Mouse (Mus musculus): ENCODE measurements around the gene Fbxo31. TPM values are rescaled to one million over a fixed set of nuclear protein-coding genes. Genes with fewer than 3 reads are reported as not detected.

Fbxo31 gene
- 16.2 and 16.4 TPM in 2 replicates for polyA plus RNA-seq (2012; rRNA removed)

DNA sequence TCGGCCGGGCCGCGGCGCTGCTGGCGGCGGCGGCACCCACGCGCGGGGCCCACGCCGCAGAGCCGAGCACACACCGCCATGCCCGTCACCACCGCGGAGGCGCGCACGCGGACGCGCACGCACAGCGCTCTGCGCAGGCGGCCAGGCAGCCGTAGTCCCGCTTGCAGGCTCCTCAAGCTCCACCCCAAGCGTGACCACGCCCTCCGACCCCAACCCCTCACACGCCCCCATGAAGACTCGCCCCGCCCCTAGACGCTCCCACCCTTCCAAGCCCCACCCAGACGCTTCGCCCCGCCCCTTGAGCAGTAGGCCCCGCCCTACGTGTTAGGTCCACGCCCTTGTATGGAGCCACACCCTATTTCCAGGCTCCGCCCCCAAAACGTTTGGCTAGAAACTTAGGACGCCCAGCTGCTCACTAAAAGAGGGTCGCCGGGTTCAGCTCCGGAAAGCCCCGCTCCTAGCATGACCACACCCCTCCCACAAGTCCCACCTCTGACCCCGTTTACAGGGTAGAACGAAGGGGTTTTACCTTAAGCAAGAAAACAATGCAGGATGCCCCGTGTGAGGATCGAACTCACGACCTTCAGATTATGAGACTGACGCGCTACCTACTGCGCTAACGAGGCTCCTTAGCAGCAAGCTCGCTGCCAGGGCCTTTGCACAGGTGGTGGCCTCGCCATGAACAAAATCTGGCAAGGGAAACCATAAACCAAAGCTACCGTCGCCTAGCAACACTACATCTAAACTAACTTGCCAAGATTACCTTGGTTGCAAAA is at the start of gene Fbxo31:
Gene Fbxo31, minus strand, starts transcription at position 131 of the 776 bp plus-strand sequence.
- peak; percentile 46 for TF ChIP-seq POLR2A (IDR thresholded peaks at IDR 0.05; ENCODE audit: low read depth, low read length)
- 0 out of 2 replicates have a peak, but pooled peaks have one; percentile 3 for TF ChIP-seq CTCF (conservative IDR thresholded peaks at IDR 0.05; ENCODE audit: insufficient read depth, insufficient read length, low read depth, low read length)
- 2% methylated on average over 62 of the region's 63 CpGs for WGBS
- peaks cover 6% of the 10 kb centered on the region; the same call in 1 of the 2 replicates for H3K4me1 ChIP-seq (ENCODE audit: control insufficient read depth, insufficient read depth, low read length)
- no peaks in the 10 kb centered on the region for H3K27me3 ChIP-seq (replicated peaks; ENCODE audit: control insufficient read depth, insufficient read depth, low read length)
- peak within 1 kb of the TSS; percentile 34; the same call in 1 of the 2 replicates for H3K27ac ChIP-seq (ENCODE audit: insufficient read depth, low read depth, low read length)
- peak; percentile 96 for DNase-seq
- no peaks in the 10 kb centered on the region for H3K36me3 ChIP-seq (ENCODE audit: control insufficient read depth, insufficient read depth, low read length)
- H3K4me3 ChIP-seq (ENCODE audit: insufficient read depth, low read depth, low read length) = peak within 1 kb of the TSS; percentile 61

DNA sequence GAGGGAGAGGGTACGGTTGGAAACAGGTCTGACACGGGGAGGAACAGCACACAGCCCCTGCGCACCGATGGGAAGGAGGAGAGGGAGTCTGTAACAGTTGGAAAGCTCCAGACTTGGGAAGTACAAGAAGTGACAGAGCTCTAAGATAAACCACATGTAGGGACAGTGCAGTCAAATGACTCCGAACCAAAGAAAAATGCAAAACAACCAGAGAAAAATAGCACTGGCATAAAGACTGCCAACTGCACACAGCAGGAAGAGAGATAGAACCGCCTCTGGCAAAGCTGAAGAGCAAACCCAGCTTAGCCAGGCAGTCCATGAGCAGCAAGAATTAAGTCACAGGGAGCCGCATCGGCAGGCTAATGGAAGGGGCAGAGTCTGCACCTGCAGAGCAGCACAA is 44.4 kb upstream of the Fbxo31 start:
- DNase-seq = no peak
- no peak overlapping the region for H3K27ac ChIP-seq (ENCODE audit: insufficient read depth, low read depth, low read length)
- TF ChIP-seq CTCF (conservative IDR thresholded peaks at IDR 0.05; ENCODE audit: insufficient read depth, insufficient read length, low read depth, low read length) = no peak
- TF ChIP-seq POLR2A (IDR thresholded peaks at IDR 0.05; ENCODE audit: low read depth, low read length) = no peak
- peaks cover 26% of the 10 kb centered on the region for H3K4me1 ChIP-seq (ENCODE audit: control insufficient read depth, insufficient read depth, low read length)
- 71% methylated on average over 8 of the region's 8 CpGs for WGBS
- H3K4me3 ChIP-seq (ENCODE audit: insufficient read depth, low read depth, low read length) = no peak overlapping the region
- H3K36me3 ChIP-seq (ENCODE audit: control insufficient read depth, insufficient read depth, low read length) = no peaks in the 10 kb centered on the region
- H3K27me3 ChIP-seq (replicated peaks; ENCODE audit: control insufficient read depth, insufficient read depth, low read length) = no peaks in the 10 kb centered on the region

DNA sequence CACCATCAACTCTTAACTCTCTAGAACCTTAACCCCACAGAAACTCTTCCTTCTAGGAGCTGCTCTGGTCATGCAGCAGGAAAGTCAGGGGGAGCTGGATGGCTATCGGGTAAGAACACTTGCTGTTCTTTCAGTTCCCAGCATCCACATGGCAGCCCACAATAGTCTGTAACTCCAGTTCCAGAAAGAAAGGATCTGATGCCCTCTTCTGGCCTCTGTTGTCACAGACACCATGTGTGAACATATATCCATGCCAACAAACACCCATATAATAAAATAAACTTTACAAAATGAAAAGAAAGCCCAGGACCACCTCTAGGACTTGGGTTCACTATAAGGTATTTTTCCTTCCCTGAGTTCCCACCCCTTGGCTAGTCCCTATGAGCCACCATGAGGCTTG is 43.3 kb upstream of the Fbxo31 start:
- no peak overlapping the region for H3K4me3 ChIP-seq (ENCODE audit: insufficient read depth, low read depth, low read length)
- TF ChIP-seq POLR2A (IDR thresholded peaks at IDR 0.05; ENCODE audit: low read depth, low read length) = no peak
- TF ChIP-seq CTCF (conservative IDR thresholded peaks at IDR 0.05; ENCODE audit: insufficient read depth, insufficient read length, low read depth, low read length) = 0 out of 2 replicates have a peak, but pooled peaks have one; percentile 15
- H3K27ac ChIP-seq (ENCODE audit: insufficient read depth, low read depth, low read length) = no peak overlapping the region
- peaks cover 26% of the 10 kb centered on the region for H3K4me1 ChIP-seq (ENCODE audit: control insufficient read depth, insufficient read depth, low read length)
- peak; percentile 45 for DNase-seq
- WGBS = 41% methylated on average over 1 of the region's 1 CpGs
- H3K27me3 ChIP-seq (replicated peaks; ENCODE audit: control insufficient read depth, insufficient read depth, low read length) = no peaks in the 10 kb centered on the region
- no peaks in the 10 kb centered on the region for H3K36me3 ChIP-seq (ENCODE audit: control insufficient read depth, insufficient read depth, low read length)

DNA sequence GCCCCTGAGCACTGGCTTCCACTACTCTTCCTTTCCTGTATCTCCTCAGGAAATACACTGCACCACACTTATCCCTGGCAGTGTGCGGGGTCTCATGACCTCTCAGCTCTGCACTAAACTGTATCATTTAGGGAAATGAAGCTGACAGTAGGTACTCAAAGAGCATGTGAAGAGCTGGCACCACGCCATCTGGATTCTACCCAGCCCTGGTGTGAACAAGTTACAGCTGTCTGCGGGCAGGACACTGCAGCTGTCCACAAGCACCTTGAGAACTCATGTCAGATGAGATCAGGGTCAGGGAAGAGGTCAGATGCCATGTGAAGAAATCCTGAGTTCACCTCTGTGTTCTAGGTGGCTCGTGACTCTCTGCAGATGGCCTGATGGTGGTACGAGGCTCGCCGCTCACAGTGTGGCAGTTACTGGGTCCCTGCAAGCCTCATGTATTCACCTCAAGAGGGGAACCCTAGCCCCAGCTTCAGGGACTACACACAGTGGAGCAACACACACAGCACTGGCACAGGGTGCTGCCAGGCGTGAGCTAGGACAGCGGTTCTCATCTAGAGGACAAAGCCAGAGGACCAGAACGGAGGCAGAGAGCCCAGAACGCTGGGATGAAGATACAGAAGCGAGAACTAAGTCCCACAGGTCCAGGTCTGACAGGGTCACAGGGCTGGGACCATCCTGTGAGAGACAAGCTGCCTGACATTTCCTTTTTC is 42.4 kb upstream of the Fbxo31 start:
- Histone ChIP-seq H3K4me3 (ENCODE audit: insufficient read depth, low read depth, low read length) (no peak overlapping the region), H3K36me3 (ENCODE audit: control insufficient read depth, insufficient read depth, low read length) (no peaks in the 10 kb centered on the region), H3K27me3 (replicated peaks; ENCODE audit: control insufficient read depth, insufficient read depth, low read length) (no peaks in the 10 kb centered on the region), H3K4me1 (ENCODE audit: control insufficient read depth, insufficient read depth, low read length) (peaks cover 26% of the 10 kb centered on the region), H3K27ac (ENCODE audit: insufficient read depth, low read depth, low read length) (peak overlapping the region; percentile 15)
- TF ChIP-seq CTCF (conservative IDR thresholded peaks at IDR 0.05; ENCODE audit: insufficient read depth, insufficient read length, low read depth, low read length) = no peak
- TF ChIP-seq POLR2A (IDR thresholded peaks at IDR 0.05; ENCODE audit: low read depth, low read length) = no peak
- peak; percentile 88 for DNase-seq
- WGBS = 51% methylated on average over 12 of the region's 12 CpGs

DNA sequence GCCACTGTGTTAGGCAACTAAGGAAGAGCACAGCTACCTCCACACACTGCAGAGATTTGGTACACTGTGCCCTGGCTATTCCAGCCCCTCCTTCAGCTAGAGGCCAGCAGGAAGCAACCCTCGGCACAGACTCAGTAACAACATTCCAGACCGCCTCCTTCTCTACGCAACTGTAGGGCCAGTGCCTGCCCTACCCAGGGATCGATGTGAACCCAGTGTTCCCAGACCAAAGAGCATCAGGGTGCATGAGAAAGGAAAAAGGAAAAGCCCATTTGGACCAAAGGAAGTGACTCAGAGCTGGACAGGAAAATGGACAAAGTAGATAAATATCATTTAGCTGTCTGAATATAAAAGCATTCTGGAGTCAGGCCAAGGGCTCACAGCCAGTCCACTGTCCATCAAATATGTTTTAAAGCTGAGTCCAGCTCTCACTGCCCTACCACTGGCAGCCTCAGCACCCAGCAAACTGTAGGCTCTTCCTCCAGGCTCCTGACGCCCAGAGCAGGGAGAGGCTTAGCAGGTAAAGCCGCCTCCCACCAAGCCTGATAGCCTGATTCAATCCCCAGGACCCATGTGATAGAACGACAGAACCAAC is 40.9 kb upstream of the Fbxo31 start:
- peaks cover 26% of the 10 kb centered on the region for H3K4me1 ChIP-seq (ENCODE audit: control insufficient read depth, insufficient read depth, low read length)
- TF ChIP-seq POLR2A (IDR thresholded peaks at IDR 0.05; ENCODE audit: low read depth, low read length) (no peak), CTCF (conservative IDR thresholded peaks at IDR 0.05; ENCODE audit: insufficient read depth, insufficient read length, low read depth, low read length) (no peak)
- H3K27me3 ChIP-seq (replicated peaks; ENCODE audit: control insufficient read depth, insufficient read depth, low read length) = no peaks in the 10 kb centered on the region
- peak overlapping the region; percentile 83 for H3K27ac ChIP-seq (ENCODE audit: insufficient read depth, low read depth, low read length)
- DNase-seq = peak; percentile 95
- no peaks in the 10 kb centered on the region for H3K36me3 ChIP-seq (ENCODE audit: control insufficient read depth, insufficient read depth, low read length)
- no peak overlapping the region for H3K4me3 ChIP-seq (ENCODE audit: insufficient read depth, low read depth, low read length)
- WGBS = 24% methylated on average over 7 of the region's 7 CpGs

DNA sequence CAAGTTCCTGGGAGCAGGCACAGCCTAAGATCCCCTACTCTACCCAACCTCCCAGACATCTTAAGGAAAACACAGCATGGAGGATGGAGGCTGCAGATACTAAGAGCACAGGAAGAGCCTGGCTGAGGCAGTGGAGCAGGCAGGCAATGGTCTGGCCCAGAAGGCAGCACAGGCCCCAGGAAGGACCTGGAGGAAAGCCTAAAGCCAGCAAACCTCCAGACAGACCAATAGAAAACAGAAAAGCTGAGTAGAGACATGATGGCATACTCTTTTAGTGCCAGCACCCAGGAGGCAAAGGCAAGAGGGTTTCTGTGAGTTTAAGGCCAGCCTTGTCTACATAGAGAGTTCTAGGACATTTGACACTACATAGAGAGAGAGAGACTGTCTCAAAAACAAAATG is 34.8 kb upstream of the Fbxo31 start:
- Histone ChIP-seq H3K4me3 (ENCODE audit: insufficient read depth, low read depth, low read length) (no peak overlapping the region), H3K36me3 (ENCODE audit: control insufficient read depth, insufficient read depth, low read length) (no peaks in the 10 kb centered on the region), H3K27me3 (replicated peaks; ENCODE audit: control insufficient read depth, insufficient read depth, low read length) (no peaks in the 10 kb centered on the region), H3K4me1 (ENCODE audit: control insufficient read depth, insufficient read depth, low read length) (peaks cover 4% of the 10 kb centered on the region; the same call in 1 of the 2 replicates), H3K27ac (ENCODE audit: insufficient read depth, low read depth, low read length) (no peak overlapping the region)
- no peak for DNase-seq
- TF ChIP-seq CTCF (conservative IDR thresholded peaks at IDR 0.05; ENCODE audit: insufficient read depth, insufficient read length, low read depth, low read length) (no peak), POLR2A (IDR thresholded peaks at IDR 0.05; ENCODE audit: low read depth, low read length) (no peak)
